Mouse (Mus musculus) C2C12 (cell line): ENCODE results near the gene Mink1.

ENCODE experiments used
- CTCF ChIP-seq: IDR thresholded peaks from one replicate; pipeline ENCODE4 v1.5.1; 2011; ENCODE audit not compliant: control insufficient read depth, insufficient read depth, insufficient read length
- MAX ChIP-seq: IDR thresholded peaks from one replicate; pipeline ENCODE4 v1.6.1; 2011; ENCODE audit warnings: mild to moderate bottlenecking, control low read depth
- USF1 ChIP-seq: IDR thresholded peaks from one replicate; pipeline ENCODE4 v1.6.1; 2011; ENCODE audit warnings: low read depth, mild to moderate bottlenecking, control low read depth, moderate library complexity

- TF ChIP-seq CTCF (no peak), MAX (no peak), USF1 (no peak)
Measured at GRCm38 (mm10) chr11:70591733-70592132, 29.1 kb downstream of the Mink1 start.
